Mouse (Mus musculus): ENCODE results near the gene Daam1. TPM values are rescaled to one million over a fixed set of nuclear protein-coding genes. Genes with fewer than 3 reads are reported as not detected.

Daam1 gene
- total RNA-seq (2021) = 10 to 100 TPM in 1 of 2 experiments, 1 to 10 TPM in 1; 8.0 to 12.8 TPM
- long read RNA-seq, experiment 1, partial matches to known transcripts = 1 of 6 reads
- long read RNA-seq, experiment 1, other reads (novel, unspliced or antisense) = 5 of 6 reads
- long read RNA-seq, experiment 2, partial matches to known transcripts = 1 of 7 reads
- long read RNA-seq, experiment 2, other reads (novel, unspliced or antisense) = 6 of 7 reads

GRCm38 (mm10) chr12:71830607-71831257 is at the start of gene Daam1:
Daam1 (plus strand) TSS chr12:71831078.
- intact Hi-C loops (cut with DNase I) = loop anchor here (2.0 to 5.0 kb wide), 4 partner anchors 57 to 216 kb away; no protein-coding TSS in a partner anchor
- Histone ChIP-seq H3K27ac (peak within 1 kb of the TSS; percentile 94), H3K4me3 (peak within 1 kb of the TSS; percentile 94)
- peak; percentile 95 for DNase-seq
- peak; percentile 52 for TF ChIP-seq CTCF (IDR thresholded peaks at IDR 0.05)

DNA sequence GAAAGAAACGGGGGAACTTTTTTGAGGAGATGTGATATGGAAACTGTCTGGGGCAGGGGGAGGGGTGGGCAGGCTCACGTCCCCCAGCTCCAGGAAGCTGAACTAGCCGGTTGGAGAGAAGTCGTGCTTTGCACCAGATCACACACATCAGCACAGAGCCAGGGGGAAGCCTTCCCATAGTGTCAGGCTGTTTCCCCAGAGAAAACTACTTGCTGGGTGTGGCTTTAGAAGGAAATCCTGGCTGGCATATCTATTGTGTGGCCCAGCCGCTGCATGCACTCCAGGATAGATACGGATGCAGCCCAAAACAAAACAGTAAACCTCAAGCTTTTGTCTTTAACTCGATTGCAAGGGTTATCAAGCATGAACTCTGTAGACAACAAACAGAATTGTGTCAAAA is 49.7 kb upstream of the Daam1 start:
- intact Hi-C loops (cut with DNase I) = no loop called here
- Histone ChIP-seq H3K27ac (no peak overlapping the region), H3K4me3 (no peak overlapping the region)
- TF ChIP-seq CTCF (IDR thresholded peaks at IDR 0.05) = no peak
- no peak for DNase-seq

DNA sequence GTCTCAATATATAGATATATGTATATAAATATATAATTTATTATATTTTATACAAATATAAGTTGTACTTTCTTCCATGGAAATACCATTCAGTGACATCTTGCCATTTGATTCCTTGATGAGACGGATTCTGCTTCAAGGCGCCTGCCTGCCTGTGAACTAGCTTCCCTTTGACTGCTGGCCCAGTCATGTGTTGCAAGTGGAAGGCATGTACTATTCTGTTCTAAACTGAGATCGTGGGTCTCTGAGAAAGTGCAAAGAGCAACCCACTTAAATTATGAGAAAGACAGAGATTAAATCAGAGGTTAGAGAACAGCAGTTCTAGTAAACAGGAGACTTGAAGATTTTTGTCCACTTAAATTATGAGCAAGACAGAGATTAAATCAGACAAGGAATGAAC is 46.9 kb upstream of the Daam1 start:
- DNase-seq = no peak
- no peak overlapping the region for H3K4me3 ChIP-seq
- intact Hi-C loops (cut with DNase I) = no loop called here
- no peak for TF ChIP-seq CTCF (IDR thresholded peaks at IDR 0.05)
- H3K27ac ChIP-seq = no peak overlapping the region

DNA sequence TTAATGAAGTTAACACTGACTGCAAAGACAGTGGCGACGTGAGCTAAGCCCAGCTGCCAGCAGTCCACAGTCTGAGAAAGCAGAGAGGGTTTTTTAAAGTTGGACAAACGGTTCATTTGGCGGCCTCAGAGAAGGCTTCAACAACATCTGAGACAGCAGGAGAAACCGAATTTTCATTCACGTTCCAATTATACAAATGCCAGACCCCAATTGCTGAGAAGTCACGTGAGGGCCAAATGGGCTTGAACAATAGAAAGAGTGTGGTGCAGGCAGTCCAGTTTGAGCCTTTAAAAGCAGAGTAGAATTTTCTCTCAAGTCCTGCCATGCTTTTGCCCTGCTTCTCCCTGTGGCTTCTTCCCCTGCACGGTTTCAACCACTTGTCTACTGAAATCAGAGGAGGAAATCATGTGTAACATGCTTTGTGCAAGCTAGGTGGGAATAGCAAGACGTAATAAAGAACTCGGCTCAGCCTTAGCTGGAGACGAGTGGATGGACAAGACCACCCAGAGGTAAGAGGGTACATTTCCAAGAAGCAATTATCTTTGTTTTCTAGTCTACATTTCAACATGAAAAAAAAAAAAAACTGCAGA is 46.1 kb upstream of the Daam1 start:
- intact Hi-C loops (cut with DNase I) = no loop called here
- Histone ChIP-seq H3K4me3 (no peak overlapping the region), H3K27ac (no peak overlapping the region)
- DNase-seq = no peak
- TF ChIP-seq CTCF (IDR thresholded peaks at IDR 0.05) = no peak

DNA sequence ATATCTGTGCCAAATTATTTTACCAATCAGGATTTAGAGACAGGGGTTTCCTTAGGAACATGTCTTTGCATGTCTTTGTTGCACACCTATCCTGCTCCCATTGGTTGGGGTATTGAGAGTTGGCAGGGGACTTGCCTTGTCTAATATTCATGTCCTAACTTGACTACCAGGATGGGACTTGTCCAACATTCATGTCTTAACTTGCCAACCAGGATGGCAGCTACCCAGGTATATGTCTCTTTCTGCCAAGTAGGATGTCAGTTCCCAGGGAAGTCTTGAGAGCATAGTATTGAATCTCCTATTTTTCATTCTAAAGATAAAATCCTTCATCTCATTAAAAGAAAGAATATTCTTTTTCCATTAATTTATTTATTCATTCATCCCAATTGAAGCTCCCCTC is 44.4 kb upstream of the Daam1 start:
- TF ChIP-seq CTCF (IDR thresholded peaks at IDR 0.05) = no peak
- no peak for DNase-seq
- Histone ChIP-seq H3K27ac (no peak overlapping the region), H3K4me3 (no peak overlapping the region)
- intact Hi-C loops (cut with DNase I) = no loop called here

GRCm38 (mm10) chr12:71788791-71789190 is 42.1 kb upstream of the Daam1 start:
- TF ChIP-seq CTCF (IDR thresholded peaks at IDR 0.05) = no peak
- no peak overlapping the region for H3K4me3 ChIP-seq
- no peak for DNase-seq
- intact Hi-C loops (cut with DNase I) = no loop called here
- no peak overlapping the region for H3K27ac ChIP-seq

DNA sequence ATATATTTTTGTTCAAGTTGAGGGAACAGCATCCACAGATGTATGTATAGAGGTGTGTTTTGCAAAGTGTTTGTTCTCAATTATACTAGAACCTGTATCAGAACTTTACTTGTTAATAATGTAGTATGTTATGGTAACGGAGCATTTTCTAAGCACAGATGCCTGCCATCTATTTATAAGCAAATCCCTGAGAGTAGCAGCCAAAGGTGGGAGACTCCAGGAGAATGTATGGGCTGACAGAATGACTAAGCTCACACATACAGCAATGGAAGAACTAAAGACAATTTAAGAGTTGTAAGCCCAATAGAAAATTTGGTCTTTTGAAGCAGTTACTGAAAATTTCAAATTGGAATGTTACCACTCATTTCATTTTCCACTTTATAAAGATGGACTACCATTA is 40.3 kb upstream of the Daam1 start:
- intact Hi-C loops (cut with DNase I) = no loop called here
- TF ChIP-seq CTCF (IDR thresholded peaks at IDR 0.05) = no peak
- H3K27ac ChIP-seq = no peak overlapping the region
- DNase-seq = no peak
- H3K4me3 ChIP-seq = no peak overlapping the region

GRCm38 (mm10) chr12:71793114-71793513 is 37.8 kb upstream of the Daam1 start:
- intact Hi-C loops (cut with DNase I) = no loop called here
- H3K4me3 ChIP-seq = no peak overlapping the region
- DNase-seq = no peak
- TF ChIP-seq CTCF (IDR thresholded peaks at IDR 0.05) = no peak
- no peak overlapping the region for H3K27ac ChIP-seq

DNA sequence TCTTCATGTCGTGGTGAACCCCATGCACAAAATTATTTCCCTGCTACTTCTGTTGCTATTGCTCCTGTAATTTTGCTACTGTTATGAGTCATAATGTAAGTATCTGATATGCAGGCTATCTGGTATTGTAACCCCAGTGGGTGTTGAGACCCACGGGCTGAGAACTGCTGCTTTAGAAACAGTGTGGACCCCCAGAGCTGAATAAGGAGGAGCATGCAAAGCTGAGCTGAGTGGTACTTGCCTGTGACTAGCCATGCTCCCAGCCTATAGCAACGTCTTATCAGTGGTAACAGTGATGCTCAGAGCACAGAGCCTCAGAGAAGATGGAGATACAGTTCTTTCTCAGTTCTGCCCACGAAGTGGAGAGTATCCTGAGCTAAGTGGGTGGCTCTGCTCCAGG is 35.3 kb upstream of the Daam1 start:
- Histone ChIP-seq H3K4me3 (no peak overlapping the region), H3K27ac (no peak overlapping the region)
- no peak for TF ChIP-seq CTCF (IDR thresholded peaks at IDR 0.05)
- no peak for DNase-seq
- intact Hi-C loops (cut with DNase I) = no loop called here

- TF ChIP-seq CTCF (IDR thresholded peaks at IDR 0.05) = no peak
- intact Hi-C loops (cut with DNase I) = no loop called here
- H3K27ac ChIP-seq = no peak overlapping the region
- H3K4me3 ChIP-seq = no peak overlapping the region
- no peak for DNase-seq
Observed at GRCm38 (mm10) chr12:71796517-71796916, 34.4 kb upstream of the Daam1 start.

- no peak overlapping the region; the same call in 1 of the 2 replicates for H3K4me3 ChIP-seq
Observed at GRCm38 (mm10) chr12:71807306-71807705, 23.6 kb upstream of the Daam1 start.

GRCm38 (mm10) chr12:71808631-71809030 is 22.2 kb upstream of the Daam1 start:
- intact Hi-C loops (cut with DNase I) = no loop called here
- peak; percentile 28 for DNase-seq
- H3K4me3 ChIP-seq = no peak overlapping the region

More at GRCm38 (mm10) chr12:71807306-71807705, 23.6 kb upstream of the Daam1 start:
- no peak for TF ChIP-seq CTCF (IDR thresholded peaks at IDR 0.05)
- intact Hi-C loops (cut with DNase I) = no loop called here
- H3K27ac ChIP-seq = no peak overlapping the region
- no peak for DNase-seq

DNA sequence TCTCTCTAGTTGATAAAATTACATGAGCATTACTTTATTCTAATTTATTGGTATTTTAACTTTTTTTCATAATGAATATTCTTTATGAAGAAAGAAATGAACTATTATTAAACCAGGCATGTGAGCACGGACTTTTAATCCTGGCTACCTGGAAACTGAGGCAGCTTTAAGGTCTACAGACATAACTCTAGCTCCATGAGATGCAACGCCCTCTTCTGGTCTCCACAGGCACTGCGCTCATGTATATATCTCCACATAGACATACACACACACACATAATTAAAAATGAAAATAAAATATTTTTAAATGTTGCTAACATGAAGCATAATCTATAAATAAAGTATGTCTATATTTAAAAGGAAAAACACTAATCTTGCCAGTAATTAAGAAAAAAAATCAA is 21.3 kb upstream of the Daam1 start:
- intact Hi-C loops (cut with DNase I) = no loop called here
- TF ChIP-seq CTCF (IDR thresholded peaks at IDR 0.05) = no peak
- no peak overlapping the region for H3K4me3 ChIP-seq
- no peak for DNase-seq
- H3K27ac ChIP-seq = no peak overlapping the region

More at GRCm38 (mm10) chr12:71808631-71809030, 22.2 kb upstream of the Daam1 start:
- no peak overlapping the region for H3K27ac ChIP-seq
- TF ChIP-seq CTCF (IDR thresholded peaks at IDR 0.05) = no peak
